Mouse (Mus musculus) midbrain, embryonic 10.5 days (tissue): ENCODE measurements around the gene Pask. TPM values are rescaled to one million over a fixed set of nuclear protein-coding genes. Genes with fewer than 3 reads are reported as not detected.

ENCODE experiments used
- DNase-seq: peaks from one replicate; pipeline ENCODE4 v3.0.0-alpha.2; 2017; ENCODE audit warnings: low spot score
- H3K27ac ChIP-seq: fragments of 300-500 bp; sonication (generic); replicated peaks from 2 replicates; pipeline ENCODE4 v1.5.1; 2016; ENCODE audit warnings: mild to moderate bottlenecking
- H3K27me3 ChIP-seq: fragments of 300-500 bp; sonication (generic); 2 replicates; pipeline ENCODE4 v1.6.1; 2016; ENCODE audit warnings: low read depth, mild to moderate bottlenecking; ENCODE audit not compliant: poor library complexity, severe bottlenecking
- H3K36me3 ChIP-seq: fragments of 300-500 bp; sonication (generic); 2 replicates; pipeline ENCODE4 v1.6.1; 2016; ENCODE audit warnings: mild to moderate bottlenecking, moderate library complexity
- H3K4me1 ChIP-seq: fragments of 300-500 bp; sonication (generic); 2 replicates; pipeline ENCODE4 v1.6.1; 2016
- H3K4me3 ChIP-seq: fragments of 300-500 bp; sonication (generic); 2 replicates; pipeline ENCODE4 v1.5.1; 2016; ENCODE audit warnings: mild to moderate bottlenecking, moderate library complexity
- H3K9me3 ChIP-seq: fragments of 300-500 bp; sonication (generic); replicated peaks from 2 replicates; pipeline ENCODE4 v1.6.1; 2016; ENCODE audit warnings: mild to moderate bottlenecking
- WGBS: fragments of 180-500 bp; shearing (Covaris S2); methylation state at CpG from one replicate; pipeline ENCODE4 v1.1.7; 2016; 5-methylcytosine and 5-hydroxymethylcytosine counted together
- microRNA-seq: library from miRNA; unstranded; fragments of <30 nt; microRNA quantifications from one replicate; pipeline ENCODE4, GENCODE M21; 2017
- polyA plus RNA-seq: library from polyadenylated mRNA; unstranded; fragments of >200 nt; fragmentation: Nextera tagmentation; extraction: Ambion mirVana; gene quantifications from 2 replicates; pipeline ENCODE4 v1.2.1, GENCODE M21; 2016

Pask gene
- polyA plus RNA-seq, 1 experiment from 2014 or later, result 26.9 TPM

DNA sequence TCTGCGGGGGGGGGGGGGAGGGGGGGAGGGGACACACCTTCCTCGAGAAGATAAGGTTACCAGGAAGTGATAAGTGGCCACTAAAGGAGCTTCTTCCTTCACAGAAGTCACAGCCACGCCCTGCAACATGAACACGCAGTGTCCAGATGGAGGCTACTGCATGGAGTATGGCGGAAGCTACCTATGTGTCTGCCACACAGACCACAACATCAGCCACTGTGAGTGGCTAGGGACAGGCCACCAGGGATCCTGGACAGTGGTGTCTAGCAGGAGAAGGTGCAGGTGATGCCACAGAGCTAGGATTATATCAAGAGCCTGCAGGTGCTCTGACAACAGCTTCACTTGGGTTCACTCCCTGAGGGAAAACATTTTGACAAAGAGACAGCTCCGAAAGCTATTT, 71.5 kb downstream of the Pask start:
- H3K36me3 ChIP-seq, result no peaks in the 10 kb centered on the region
- no peaks in the 10 kb centered on the region for H3K27me3 ChIP-seq
- no peak for DNase-seq
- H3K4me3 ChIP-seq, result no peak overlapping the region
- peaks cover 7% of the 10 kb centered on the region for H3K4me1 ChIP-seq
- H3K27ac ChIP-seq, result no peak overlapping the region
- H3K9me3 ChIP-seq, result no peaks in the 10 kb centered on the region
- 82% methylated on average over 6 of the region's 6 CpGs for WGBS

DNA sequence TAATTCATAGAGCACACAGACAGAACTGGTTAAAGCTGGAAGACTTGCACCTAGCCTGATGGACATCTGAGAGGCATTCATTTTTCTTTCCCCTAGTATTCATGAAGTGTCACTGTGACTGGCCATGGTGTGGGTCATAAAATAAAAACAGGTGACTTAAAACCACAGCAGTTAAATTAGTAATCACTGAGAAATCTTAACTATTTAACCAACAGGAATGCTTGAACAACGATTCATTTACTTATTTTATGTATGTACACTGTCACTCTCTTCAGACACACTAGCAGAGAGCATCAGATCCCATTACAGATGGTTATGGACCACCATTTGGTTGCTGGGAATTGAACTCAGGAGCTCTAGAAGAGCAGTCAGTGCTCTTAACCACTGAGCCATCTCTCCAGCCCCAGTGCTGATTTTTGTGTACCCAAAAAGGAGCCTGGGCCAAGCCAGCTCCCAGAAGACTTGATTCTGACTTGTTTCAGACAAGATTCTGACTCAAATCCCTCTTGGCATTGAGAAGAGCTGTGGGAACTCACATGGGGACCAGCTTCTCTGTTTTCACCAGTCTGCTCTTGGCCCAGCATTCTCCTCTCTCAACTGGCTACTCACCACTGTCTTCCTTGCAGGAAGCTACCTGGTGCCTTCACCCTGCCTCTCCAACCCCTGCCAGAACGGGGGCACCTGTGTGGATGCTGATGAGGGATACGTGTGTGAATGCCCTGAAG, 72.6 kb downstream of the Pask start:
- no peaks in the 10 kb centered on the region for H3K36me3 ChIP-seq
- no peak for DNase-seq
- no peak overlapping the region for H3K27ac ChIP-seq
- H3K4me3 ChIP-seq, result no peak overlapping the region
- H3K9me3 ChIP-seq, result no peaks in the 10 kb centered on the region
- H3K27me3 ChIP-seq, result no peaks in the 10 kb centered on the region
- H3K4me1 ChIP-seq, result peaks cover 7% of the 10 kb centered on the region
- whole genome bisulfite sequencing, result 72% methylated on average over 3 of the region's 3 CpGs

DNA sequence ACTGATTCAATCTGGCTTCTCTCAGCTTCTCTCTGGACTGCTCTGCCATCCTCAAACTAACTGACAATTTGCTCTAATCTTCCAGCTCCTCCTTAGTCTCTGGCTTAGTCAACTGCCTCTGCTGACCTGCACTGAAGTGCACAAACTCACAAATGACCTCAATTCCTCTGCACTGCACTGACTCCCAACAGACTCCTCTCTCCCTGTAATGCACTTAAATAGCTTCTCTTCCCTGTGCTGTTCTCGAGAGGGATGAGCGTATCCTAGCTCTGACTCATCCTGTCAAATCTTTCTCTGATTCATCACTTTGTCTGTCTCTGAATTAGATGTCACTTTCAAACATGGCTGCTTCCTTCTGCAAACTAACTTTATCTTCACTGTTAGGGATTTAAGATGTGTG, 75.0 kb downstream of the Pask start:
- DNase-seq, result no peak
- H3K36me3 ChIP-seq, result no peaks in the 10 kb centered on the region
- H3K27ac ChIP-seq, result no peak overlapping the region
- WGBS, result 84% methylated on average over 2 of the region's 2 CpGs
- no peak overlapping the region for H3K4me3 ChIP-seq
- H3K27me3 ChIP-seq, result no peaks in the 10 kb centered on the region
- H3K4me1 ChIP-seq, result peaks cover 7% of the 10 kb centered on the region
- H3K9me3 ChIP-seq, result no peaks in the 10 kb centered on the region

DNA sequence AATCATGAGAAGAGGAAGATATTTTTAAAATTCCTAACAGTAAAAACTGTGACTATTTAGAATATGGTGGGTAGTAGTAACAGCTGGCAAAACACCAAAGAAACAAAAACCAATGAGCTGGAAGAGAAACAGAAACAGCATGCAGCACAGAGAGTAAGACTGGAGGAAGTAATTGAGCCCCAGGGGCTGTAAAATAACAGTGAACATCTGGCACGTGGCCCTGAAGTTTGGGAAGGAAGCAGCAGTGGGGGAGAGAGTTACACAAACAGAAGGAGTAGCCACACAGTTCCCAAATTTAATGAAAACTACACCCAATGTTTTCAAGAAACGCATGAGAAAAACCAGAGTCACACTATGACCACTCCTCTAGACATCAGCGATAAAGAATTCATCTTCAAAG, 76.1 kb downstream of the Pask start:
- Histone ChIP-seq H3K4me3 (no peak overlapping the region), H3K36me3 (no peaks in the 10 kb centered on the region), H3K27me3 (no peaks in the 10 kb centered on the region), H3K27ac (no peak overlapping the region), H3K9me3 (no peaks in the 10 kb centered on the region), H3K4me1 (peaks cover 2% of the 10 kb centered on the region)
- 55% methylated on average over 3 of the region's 3 CpGs for WGBS
- no peak for DNase-seq

Small RNA genes within 50 kb of the gene (microRNA-seq; reads per million reads assigned to microRNA genes)
- gene Mir6345 (not detected), gene Mir6901 (not detected), gene Mir6902 (not detected)

Other genes with a start within 250 kb of the Pask start
- gene Kif1a, start 241.5 kb downstream of the Pask start, polyA plus RNA-seq, result 39.3 and 63.0 TPM in 2 replicates
- not detected in 2 replicates for gene Agxt, start 208.2 kb downstream of the Pask start, polyA plus RNA-seq
- 0.47 and 0.62 TPM in 2 replicates for gene 2310007B03Rik, start 182.5 kb downstream of the Pask start, polyA plus RNA-seq
- gene Crocc2, start 174.8 kb downstream of the Pask start, polyA plus RNA-seq, result 0.02 and 0.07 TPM in 2 replicates
- 1.2 and 3.1 TPM in 2 replicates for gene Sned1, start 107.6 kb downstream of the Pask start, polyA plus RNA-seq
- gene Mterf4, start 37.6 kb downstream of the Pask start, polyA plus RNA-seq, result 34.9 and 36.6 TPM in 2 replicates
- 79.0 and 84.5 TPM in 2 replicates for gene Ppp1r7, start 628 bp downstream of the Pask start, polyA plus RNA-seq
- gene Ano7, start 30.4 kb upstream of the Pask start, polyA plus RNA-seq, result 0.21 and 0.25 TPM in 2 replicates
- 106 and 107 TPM in 2 replicates for gene Hdlbp, start 135.3 kb upstream of the Pask start, polyA plus RNA-seq
- gene Farp2, start 168.6 kb upstream of the Pask start, polyA plus RNA-seq, result 3.3 and 3.5 TPM in 2 replicates